Mouse (Mus musculus) neural tube, embryonic 15.5 days (tissue): Measurements from ENCODE around the gene Prlh. TPM values are rescaled to one million over a fixed set of nuclear protein-coding genes. Genes with fewer than 3 reads are reported as not detected.

Experiments used
- polyA plus RNA-seq: library from polyadenylated mRNA; unstranded; fragments of >200 nt; fragmentation: Nextera tagmentation; extraction: Ambion mirVana; gene quantifications from 2 replicates; pipeline ENCODE4 v1.2.1, GENCODE M21; 2015

Gene Prlh
- polyA plus RNA-seq, 1 experiment from 2014 or later = not detected

Other genes starting within 250 kb of the Prlh start
- 13.9 and 17.8 TPM in 2 replicates for gene Col6a3, start 109.1 kb upstream of the Prlh start, polyA plus RNA-seq
- 0.09 and 0.31 TPM in 2 replicates for gene Mlph, start 38.0 kb upstream of the Prlh start, polyA plus RNA-seq
- gene Rab17, start 16.6 kb downstream of the Prlh start, polyA plus RNA-seq = 1.9 TPM in 1 of 2 replicates, not detected in the other
- 45.3 and 51.5 TPM in 2 replicates for gene Lrrfip1, start 45.6 kb downstream of the Prlh start, polyA plus RNA-seq
- 0.28 and 0.75 TPM in 2 replicates for gene Rbm44, start 192.0 kb downstream of the Prlh start, polyA plus RNA-seq
- 16.1 and 21.3 TPM in 2 replicates for gene Ramp1, start 226.7 kb downstream of the Prlh start, polyA plus RNA-seq